Comparison of ENCODE assay signal across 12 mouse cellular contexts in genomic region chr7:60047481-60048201, GRCm38 (mm10). TPM values are rescaled to one million over a fixed set of nuclear protein-coding genes. Genes with fewer than 3 reads are reported as not detected.
DNase-seq lines count a peak whose midpoint lies in the region; ATAC-seq lines count a peak whose summit lies in the region.
"Had no signal": no experiment of that assay in that cellular context is flagged by ENCODE, and none has a peak within 500 bp of the region (broad histone marks: within the 10 kb centered on the region; RNA-seq: fewer than 3 reads in every experiment).

No protein-coding gene starts in this region.

- H3K9ac ChIP-seq in hindbrain, embryonic 14.5 days, result peak overlapping the region; percentile 22
- H3K9ac ChIP-seq: liver, embryonic 15.5 days; stomach, embryonic 15.5 days had no signal

- DNase-seq in retina, postnatal 1 day, result peak; percentile 25
- no peak for DNase-seq in retina, embryonic 14.5 days (ENCODE audit: low spot score)
- peak; percentile 42 for DNase-seq in hindbrain, embryonic 14.5 days (ENCODE audit: low spot score)
- peak; percentile 36 to 54 for DNase-seq in left cerebral cortex, postnatal 10 days (ENCODE audit: extremely low spot score in 1 of 2, low spot score in 2 of 2)
- DNase-seq in limb, embryonic 10.5 days (ENCODE audit: low spot score), result no peak
- DNase-seq in Muller cell, postnatal 12 days (ENCODE audit: inconsistent ontology term), result no peak
- no peak for DNase-seq in gastrocnemius, postnatal 10 days
- DNase-seq: adrenal gland, postnatal 10 days had no signal

- H3K27me3 ChIP-seq in hindbrain, embryonic 14.5 days (ENCODE audit: control insufficient read depth, insufficient read depth, low read length), result no peaks in the 10 kb centered on the region
- H3K27me3 ChIP-seq in limb, embryonic 10.5 days (ENCODE audit: low read depth, poor library complexity, severe bottlenecking), result no peaks in the 10 kb centered on the region
- H3K27me3 ChIP-seq: liver, embryonic 15.5 days; stomach, embryonic 15.5 days had no signal

- H3K27ac ChIP-seq in hindbrain, embryonic 14.5 days, result peak overlapping the region; percentile 65
- no peak overlapping the region for H3K27ac ChIP-seq in limb, embryonic 10.5 days
- H3K27ac ChIP-seq: liver, embryonic 15.5 days; stomach, embryonic 15.5 days had no signal

- H3K4me3 ChIP-seq in hindbrain, embryonic 14.5 days (replicated peaks; ENCODE audit: low read length), result peak overlapping the region; percentile 20
- no peak overlapping the region for H3K4me3 ChIP-seq in limb, embryonic 10.5 days
- H3K4me3 ChIP-seq: erythroblast, embryonic 14.5 days; liver, embryonic 15.5 days; stomach, embryonic 15.5 days had no signal

- peak overlapping the region; percentile 21 for H3K4me2 ChIP-seq in hindbrain, embryonic 14.5 days (replicated peaks)
- H3K4me2 ChIP-seq: liver, embryonic 15.5 days; stomach, embryonic 15.5 days had no signal

- H3K36me3 ChIP-seq in hindbrain, embryonic 14.5 days (replicated peaks; ENCODE audit: control insufficient read depth, insufficient read depth), result no peaks in the 10 kb centered on the region
- no peaks in the 10 kb centered on the region for H3K36me3 ChIP-seq in limb, embryonic 10.5 days
- H3K36me3 ChIP-seq: liver, embryonic 15.5 days; stomach, embryonic 15.5 days had no signal

- intact Hi-C loops in left cerebral cortex, postnatal 10 days (cut with DNase I), result no loop called here

- ATAC-seq in hindbrain, embryonic 14.5 days (ENCODE audit: low FRiP score), result peak; percentile 68; the same call in 1 of the 2 replicates
- no peak for ATAC-seq in activated CD4-positive, CD25-positive, alpha-beta regulatory T cell, adult 4 months

- H3K4me1 ChIP-seq in hindbrain, embryonic 14.5 days (replicated peaks; ENCODE audit: control insufficient read depth, insufficient read depth, low read length), result no peaks in the 10 kb centered on the region
- H3K4me1 ChIP-seq in limb, embryonic 10.5 days, result no peaks in the 10 kb centered on the region
- H3K4me1 ChIP-seq: liver, embryonic 15.5 days; stomach, embryonic 15.5 days had no signal

- 64% methylated on average over 6 of the region's 6 CpGs for WGBS in hindbrain, embryonic 14.5 days
- 87% methylated on average over 6 of the region's 6 CpGs for WGBS in limb, embryonic 10.5 days

- H3K9me3 ChIP-seq in hindbrain, embryonic 14.5 days (ENCODE audit: control insufficient read depth, low read length), result 0 out of 2 replicates have a peak, but pooled peaks cover 2% of the 10 kb centered on the region
- H3K9me3 ChIP-seq in limb, embryonic 10.5 days (replicated peaks), result no peaks in the 10 kb centered on the region
- H3K9me3 ChIP-seq: liver, embryonic 15.5 days; stomach, embryonic 15.5 days had no signal

RNA-seq across cellular contexts. Expression of gene Gm38393, which starts 42.8 kb away (rescaled TPM):
- polyA plus RNA-seq in hindbrain, embryonic 14.5 days (2014; fragmentation: Nextera tagmentation; extraction: Ambion mirVana), result 4.4 and 6.3 TPM in 2 replicates
- total RNA-seq in left cerebral cortex, postnatal 10 days (2021), result 10 to 100 TPM; 86.9 to 91.1 TPM
- 0.78 and 1.2 TPM in 2 replicates for polyA plus RNA-seq in limb, embryonic 10.5 days (2016; fragmentation: Nextera tagmentation; extraction: Ambion mirVana)
- polyA plus RNA-seq in activated CD4-positive, CD25-positive, alpha-beta regulatory T cell, adult 4 months (2017; shearing (Covaris generic)), result not detected
- 1 to 10 TPM; 1.5 to 1.9 TPM for total RNA-seq in gastrocnemius, postnatal 10 days (2021)

RNA-seq across cellular contexts. Expression of gene Snurf, which starts 42.8 kb away (rescaled TPM):
- 629 and 719 TPM in 2 replicates for polyA plus RNA-seq in hindbrain, embryonic 14.5 days (2014; fragmentation: Nextera tagmentation; extraction: Ambion mirVana)
- 1,000 to 10,000 TPM; 2,021 to 2,115 TPM for total RNA-seq in left cerebral cortex, postnatal 10 days (2021)
- 47.1 and 58.8 TPM in 2 replicates for polyA plus RNA-seq in limb, embryonic 10.5 days (2016; fragmentation: Nextera tagmentation; extraction: Ambion mirVana)
- not detected for polyA plus RNA-seq in activated CD4-positive, CD25-positive, alpha-beta regulatory T cell, adult 4 months (2017; shearing (Covaris generic))
- 10 to 100 TPM; 46.2 to 52.3 TPM for total RNA-seq in gastrocnemius, postnatal 10 days (2021)
- polyA plus RNA-seq: erythroblast, embryonic 14.5 days had no signal

Comparison
In these comparisons a context has a peak if more than half of its experiments do, and no peak if none do; other contexts are left out.
1. DNase-seq: peak in retina, postnatal 1 day (single experiment), hindbrain, embryonic 14.5 days (single experiment) and left cerebral cortex, postnatal 10 days (2 of 2); none in retina, embryonic 14.5 days (single experiment), limb, embryonic 10.5 days (single experiment), Muller cell, postnatal 12 days (single experiment) and gastrocnemius, postnatal 10 days (single experiment).
2. RNA of gene Snurf, which starts 42.8 kb away (polyA plus RNA-seq): 629 to 719 TPM in hindbrain, embryonic 14.5 days and 47.1 to 58.8 TPM in limb, embryonic 10.5 days; not detected in activated CD4-positive, CD25-positive, alpha-beta regulatory T cell, adult 4 months; every median in the first group is over 10 times any median in the second.